Mouse (Mus musculus) liver, embryonic 11.5 days (tissue): ENCODE measurements around the gene Nphp3. TPM values are rescaled to one million over a fixed set of nuclear protein-coding genes. Genes with fewer than 3 reads are reported as not detected.

ENCODE experiments used
- ATAC-seq: fragments of 200-750 bp; cut with Nextera tagmentation; replicated peaks from 2 replicates; pipeline ENCODE4 v1.8.0; 2017; ENCODE audit warnings: moderate number of reproducible peaks, mild to moderate bottlenecking, moderate TSS enrichment, moderate library complexity; ENCODE audit not compliant: low FRiP score
- DNase-seq: peaks from one replicate; pipeline ENCODE4 v3.0.0-alpha.2; 2017; ENCODE audit warnings: low spot score
- H3K27ac ChIP-seq: fragments of 300-500 bp; sonication (generic); 2 replicates; pipeline ENCODE4 v1.5.1; 2014; ENCODE audit warnings: mild to moderate bottlenecking, low read depth, low read length, control low read depth
- H3K27me3 ChIP-seq: fragments of 300-500 bp; sonication (generic); replicated peaks from 2 replicates; pipeline ENCODE4 v1.6.1; 2014; ENCODE audit warnings: low read length, mixed read lengths; ENCODE audit not compliant: control insufficient read depth, insufficient read depth
- H3K36me3 ChIP-seq: fragments of 300-500 bp; sonication (generic); 2 replicates; pipeline ENCODE4 v1.6.1; 2014; ENCODE audit warnings: mild to moderate bottlenecking, low read length, moderate library complexity, mixed read lengths; ENCODE audit not compliant: control insufficient read depth, insufficient read depth
- H3K4me1 ChIP-seq: fragments of 300-500 bp; sonication (generic); replicated peaks from 2 replicates; pipeline ENCODE4 v1.6.1; 2014; ENCODE audit warnings: low read length, mixed read lengths; ENCODE audit not compliant: control insufficient read depth, insufficient read depth
- H3K4me2 ChIP-seq: fragments of 300-500 bp; sonication (generic); 2 replicates; pipeline ENCODE4 v1.6.1; 2014; ENCODE audit warnings: mild to moderate bottlenecking, control low read depth, moderate library complexity
- H3K4me3 ChIP-seq: fragments of 300-500 bp; sonication (generic); 2 replicates; pipeline ENCODE4 v1.5.1; 2014; ENCODE audit warnings: low read depth, low read length, control low read depth
- H3K9ac ChIP-seq: fragments of 300-500 bp; sonication (generic); 2 replicates; pipeline ENCODE4 v1.6.1; 2014; ENCODE audit warnings: low read depth, low read length, control low read depth
- H3K9me3 ChIP-seq: fragments of 300-500 bp; sonication (generic); 2 replicates; pipeline ENCODE4 v1.6.1; 2016; ENCODE audit warnings: low read length, inconsistent platforms, mixed read lengths; ENCODE audit not compliant: control insufficient read depth
- WGBS: fragments of 180-500 bp; shearing (Covaris S2); extraction: QIAGEN DNeasy Blood & Tissue Kit; methylation state at CpG from one replicate; pipeline ENCODE4 v1.1.7; 2014; 5-methylcytosine and 5-hydroxymethylcytosine counted together
- polyA plus RNA-seq: library from polyadenylated mRNA; unstranded; fragments of >200 nt; fragmentation: Nextera tagmentation; extraction: Ambion mirVana; gene quantifications from 2 replicates; pipeline ENCODE4 v1.2.1, GENCODE M21; 2014

Gene Nphp3
- polyA plus RNA-seq: 3.2 and 3.9 TPM in 2 replicates

DNA sequence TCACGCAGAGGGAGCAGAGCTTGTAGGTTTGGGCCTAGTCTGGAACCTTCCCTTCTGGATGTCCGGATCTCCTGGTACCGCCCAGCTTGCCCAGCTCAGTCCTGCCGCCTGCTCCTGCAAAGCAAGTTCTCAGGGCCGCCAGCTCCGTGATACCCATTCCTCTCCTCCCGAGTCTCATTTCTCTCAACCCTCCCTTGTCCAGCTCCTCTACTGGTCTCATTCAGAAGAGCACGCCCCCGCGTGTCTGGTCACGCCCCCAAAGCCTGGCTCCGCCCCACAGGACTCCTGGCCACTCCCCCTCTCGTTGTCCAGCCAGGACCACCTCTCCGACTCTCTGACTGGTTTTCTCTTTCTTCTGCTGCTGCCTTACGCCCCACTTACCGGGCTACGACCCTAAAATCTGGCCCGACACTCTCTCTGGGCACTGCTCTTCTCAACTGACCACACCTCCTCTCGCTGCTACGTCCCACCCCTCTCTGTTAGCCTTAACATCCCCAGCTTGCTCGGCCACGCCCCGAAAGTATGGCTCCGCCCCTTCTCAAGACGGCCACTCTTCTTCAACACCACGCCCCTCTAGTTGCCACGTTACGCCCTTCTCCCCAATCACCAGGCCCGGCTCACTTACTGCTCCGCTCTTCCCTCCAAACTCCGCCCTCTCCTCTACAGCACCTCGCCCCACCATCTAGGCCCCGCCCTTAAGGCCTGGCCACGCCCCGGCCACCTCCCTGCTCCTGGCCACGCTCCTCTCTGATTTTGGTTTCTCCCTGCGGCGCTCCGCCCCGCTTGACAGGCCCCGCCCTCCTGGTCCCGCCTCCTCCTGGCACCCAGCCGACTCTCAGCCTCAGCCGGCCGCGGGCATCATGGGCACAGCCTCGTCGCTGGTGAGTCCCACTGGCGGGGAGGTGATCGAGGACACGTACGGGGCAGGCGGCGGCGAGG is at the start of gene Nphp3:
Gene Nphp3 (plus strand): TSS at position 624 of the 939 bp plus-strand sequence.
- Histone ChIP-seq H3K4me1 (0 out of 2 replicates have a peak, but pooled peaks cover 6% of the 10 kb centered on the region), H3K9ac (peak within 1 kb of the TSS; percentile 66), H3K36me3 (0 out of 2 replicates have a peak, but pooled peaks cover 2% of the 10 kb centered on the region), H3K27ac (peak within 1 kb of the TSS; percentile 74; the same call in 1 of the 2 replicates), H3K27me3 (no peaks in the 10 kb centered on the region; the same call in 1 of the 2 replicates), H3K9me3 (no peaks in the 10 kb centered on the region), H3K4me3 (peak within 1 kb of the TSS; percentile 68), H3K4me2 (peak within 1 kb of the TSS; percentile 97)
- ATAC-seq (peak; percentile 97), DNase-seq (peak; percentile 98)
- under 1% methylated on average over 54 of the region's 55 CpGs for WGBS

- no peaks in the 10 kb centered on the region for H3K4me1 ChIP-seq
- no peak for DNase-seq
- H3K27ac ChIP-seq: no peak overlapping the region
- no peak overlapping the region for H3K4me2 ChIP-seq
- WGBS: 79% methylated on average over 6 of the region's 6 CpGs
- H3K4me3 ChIP-seq: no peak overlapping the region
- no peaks in the 10 kb centered on the region for H3K9me3 ChIP-seq
- no peak for ATAC-seq
- H3K27me3 ChIP-seq: no peaks in the 10 kb centered on the region
- H3K9ac ChIP-seq: no peak overlapping the region
- no peaks in the 10 kb centered on the region for H3K36me3 ChIP-seq
Measured at GRCm38 (mm10) chr9:103958722-103959121, 43.6 kb upstream of the Nphp3 start.

GRCm38 (mm10) chr9:103959989-103960388 is 42.4 kb upstream of the Nphp3 start:
- H3K4me1 ChIP-seq: no peaks in the 10 kb centered on the region
- no peak overlapping the region for H3K4me3 ChIP-seq
- no peaks in the 10 kb centered on the region for H3K36me3 ChIP-seq
- H3K4me2 ChIP-seq: no peak overlapping the region
- H3K9ac ChIP-seq: no peak overlapping the region
- ATAC-seq (no peak), DNase-seq (no peak)
- H3K27me3 ChIP-seq: no peaks in the 10 kb centered on the region
- no peak overlapping the region for H3K27ac ChIP-seq
- 87% methylated on average over 10 of the region's 10 CpGs for WGBS
- no peaks in the 10 kb centered on the region for H3K9me3 ChIP-seq

GRCm38 (mm10) chr9:103996496-103996895 is 5.8 kb upstream of the Nphp3 start:
- Histone ChIP-seq H3K9ac (no peak overlapping the region), H3K27me3 (no peaks in the 10 kb centered on the region), H3K4me1 (0 out of 2 replicates have a peak, but pooled peaks cover 6% of the 10 kb centered on the region), H3K4me3 (no peak overlapping the region), H3K4me2 (no peak overlapping the region), H3K36me3 (no peaks in the 10 kb centered on the region), H3K9me3 (no peaks in the 10 kb centered on the region), H3K27ac (no peak overlapping the region)
- ATAC-seq (no peak), DNase-seq (no peak)
- 10% methylated on average over 2 of the region's 2 CpGs for WGBS

- Histone ChIP-seq H3K4me3 (no peak overlapping the region), H3K9me3 (no peaks in the 10 kb centered on the region), H3K27ac (no peak overlapping the region), H3K4me1 (0 out of 2 replicates have a peak, but pooled peaks cover 6% of the 10 kb centered on the region), H3K9ac (no peak overlapping the region), H3K27me3 (no peaks in the 10 kb centered on the region; the same call in 1 of the 2 replicates), H3K36me3 (no peaks in the 10 kb centered on the region), H3K4me2 (no peak overlapping the region)
- ATAC-seq (no peak), DNase-seq (no peak)
- 29% methylated on average over 3 of the region's 3 CpGs for WGBS
Measured at GRCm38 (mm10) chr9:104000601-104001000, 1.7 kb upstream of the Nphp3 start.

DNA sequence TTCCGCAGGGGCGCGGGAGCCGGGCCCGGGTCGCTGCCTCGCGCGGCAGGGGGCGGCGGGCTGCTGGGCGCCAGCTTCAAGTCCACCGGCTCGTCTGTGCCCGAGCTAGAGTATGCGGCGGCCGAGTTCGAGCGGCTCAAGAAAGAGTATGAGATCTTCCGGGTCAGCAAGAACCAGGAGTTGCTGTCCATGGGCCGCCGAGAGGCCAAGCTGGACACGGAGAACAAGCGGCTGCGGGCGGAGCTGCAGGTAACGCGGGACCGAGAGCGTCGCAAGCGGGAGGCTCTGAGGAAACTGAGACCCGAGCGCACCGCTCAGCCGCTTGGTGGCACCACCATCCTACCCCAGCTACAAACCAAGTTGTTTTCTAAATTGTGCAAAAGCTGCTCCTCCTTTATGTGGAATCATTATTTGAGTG is 578 bp downstream of the Nphp3 start:
- DNase-seq (peak; percentile 76), ATAC-seq (peak; percentile 32)
- Histone ChIP-seq H3K9ac (peak overlapping the region; percentile 66), H3K36me3 (0 out of 2 replicates have a peak, but pooled peaks cover 2% of the 10 kb centered on the region), H3K4me1 (0 out of 2 replicates have a peak, but pooled peaks cover 6% of the 10 kb centered on the region), H3K9me3 (no peaks in the 10 kb centered on the region), H3K4me2 (peak overlapping the region; percentile 97), H3K27ac (peak overlapping the region; percentile 19; the same call in 1 of the 2 replicates), H3K4me3 (peak overlapping the region; percentile 68), H3K27me3 (no peaks in the 10 kb centered on the region; the same call in 1 of the 2 replicates)
- WGBS: under 1% methylated on average over 37 of the region's 37 CpGs

- H3K27me3 ChIP-seq: no peaks in the 10 kb centered on the region
- H3K36me3 ChIP-seq: peaks cover 3% of the 10 kb centered on the region; the same call in 1 of the 2 replicates
- H3K27ac ChIP-seq: no peak overlapping the region
- WGBS: 50% methylated on average over 1 of the region's 1 CpGs
- DNase-seq (no peak), ATAC-seq (no peak)
- H3K4me2 ChIP-seq: no peak overlapping the region
- H3K9ac ChIP-seq: no peak overlapping the region
- H3K4me1 ChIP-seq: no peaks in the 10 kb centered on the region
- H3K4me3 ChIP-seq: no peak overlapping the region
- H3K9me3 ChIP-seq: no peaks in the 10 kb centered on the region
Measured at GRCm38 (mm10) chr9:104014526-104014925, 12.2 kb downstream of the Nphp3 start.

GRCm38 (mm10) chr9:104021026-104021425 is 18.7 kb downstream of the Nphp3 start:
- H3K4me2 ChIP-seq: no peak overlapping the region
- H3K36me3 ChIP-seq: no peaks in the 10 kb centered on the region; the same call in 1 of the 2 replicates
- no peaks in the 10 kb centered on the region for H3K4me1 ChIP-seq
- H3K9ac ChIP-seq: no peak overlapping the region
- DNase-seq: no peak
- H3K27me3 ChIP-seq: no peaks in the 10 kb centered on the region
- H3K27ac ChIP-seq: no peak overlapping the region
- 91% methylated on average over 10 of the region's 10 CpGs for WGBS
- no peaks in the 10 kb centered on the region for H3K9me3 ChIP-seq
- no peak overlapping the region for H3K4me3 ChIP-seq
- ATAC-seq: no peak
